Mouse (Mus musculus) neural tube, embryonic 11.5 days (tissue): ENCODE data around the gene Camk2g. TPM values are rescaled to one million over a fixed set of nuclear protein-coding genes. Genes with fewer than 3 reads are reported as not detected.
A peak's percentile ranks its signal among the peaks of the same experiment; 100 is the strongest.

Source experiments
- ATAC-seq: fragments of 200-750 bp; cut with Nextera tagmentation; 2 replicates; pipeline ENCODE4 v1.8.0; 2017; ENCODE audit warnings: moderate number of reproducible peaks, mild to moderate bottlenecking, moderate TSS enrichment, moderate library complexity; ENCODE audit not compliant: insufficient read depth, low FRiP score, low TSS enrichment
- DNase-seq: peaks from one replicate; pipeline ENCODE4 v3.0.0-alpha.2; 2015; ENCODE audit warnings: low spot score
- H3K27ac ChIP-seq: fragments of 300-500 bp; sonication (generic); 2 replicates; pipeline ENCODE4 v1.5.1; 2014; ENCODE audit warnings: low read depth, mild to moderate bottlenecking, low read length
- H3K27me3 ChIP-seq: fragments of 300-500 bp; sonication (generic); 2 replicates; pipeline ENCODE4 v1.6.1; 2014; ENCODE audit warnings: mild to moderate bottlenecking, low read length, mixed read lengths; ENCODE audit not compliant: control insufficient read depth, insufficient read depth
- H3K36me3 ChIP-seq: fragments of 300-500 bp; sonication (generic); 2 replicates; pipeline ENCODE4 v1.6.1; 2014; ENCODE audit warnings: mild to moderate bottlenecking, low read length, moderate library complexity, mixed read lengths; ENCODE audit not compliant: control insufficient read depth, insufficient read depth
- H3K4me1 ChIP-seq: fragments of 300-500 bp; sonication (generic); 2 replicates; pipeline ENCODE4 v1.6.1; 2014; ENCODE audit warnings: low read length, mixed read lengths; ENCODE audit not compliant: control insufficient read depth, insufficient read depth
- H3K4me2 ChIP-seq: fragments of 300-500 bp; sonication (generic); 2 replicates; pipeline ENCODE4 v1.6.1; 2014; ENCODE audit warnings: low read depth, mild to moderate bottlenecking, moderate library complexity
- H3K4me3 ChIP-seq: fragments of 300-500 bp; sonication (generic); 2 replicates; pipeline ENCODE4 v1.5.1; 2014; ENCODE audit warnings: low read depth, low read length
- H3K9ac ChIP-seq: fragments of 300-500 bp; sonication (generic); 2 replicates; pipeline ENCODE4 v1.6.1; 2014; ENCODE audit warnings: mild to moderate bottlenecking, low read length
- H3K9me3 ChIP-seq: fragments of 300-500 bp; sonication (generic); 2 replicates; pipeline ENCODE4 v1.6.1; 2016; ENCODE audit warnings: low read length; ENCODE audit not compliant: control insufficient read depth
- WGBS: fragments of 180-500 bp; shearing (Covaris S2); extraction: QIAGEN DNeasy Blood & Tissue Kit; methylation state at CpG from one replicate; pipeline ENCODE4 v1.1.7; 2014; 5-methylcytosine and 5-hydroxymethylcytosine counted together
- polyA plus RNA-seq: library from polyadenylated mRNA; unstranded; fragments of >200 nt; fragmentation: Nextera tagmentation; extraction: Ambion mirVana; gene quantifications from 2 replicates; pipeline ENCODE4 v1.2.1, GENCODE M21; 2014

Gene Camk2g
- polyA plus RNA-seq, 1 experiment from 2014 or later: 56.5 TPM

- H3K9ac ChIP-seq: no peak overlapping the region
- ATAC-seq (0 out of 2 replicates have a peak, but pooled peaks have one; percentile 16), DNase-seq (no peak)
- no peak overlapping the region for H3K4me3 ChIP-seq
- H3K27ac ChIP-seq: no peak overlapping the region
- no peaks in the 10 kb centered on the region for H3K9me3 ChIP-seq
- H3K4me1 ChIP-seq: no peaks in the 10 kb centered on the region
- no peaks in the 10 kb centered on the region for H3K27me3 ChIP-seq
- 43% methylated on average over 2 of the region's 2 CpGs for WGBS
- no peaks in the 10 kb centered on the region for H3K36me3 ChIP-seq
- no peak overlapping the region for H3K4me2 ChIP-seq
Measured at GRCm38 (mm10) chr14:20802926-20803605, 9.2 kb upstream of the Camk2g start.

GRCm38 (mm10) chr14:20798761-20799160, 4.9 kb upstream of the Camk2g start:
- no peak overlapping the region for H3K4me3 ChIP-seq
- H3K36me3 ChIP-seq: no peaks in the 10 kb centered on the region
- H3K9ac ChIP-seq: no peak overlapping the region
- DNase-seq (peak; percentile 83), ATAC-seq (no peak)
- no peak overlapping the region for H3K4me2 ChIP-seq
- 10% methylated on average over 7 of the region's 7 CpGs for WGBS
- H3K27me3 ChIP-seq: no peaks in the 10 kb centered on the region
- no peak overlapping the region for H3K27ac ChIP-seq
- peaks cover 12% of the 10 kb centered on the region for H3K4me1 ChIP-seq
- H3K9me3 ChIP-seq: no peaks in the 10 kb centered on the region

GRCm38 (mm10) chr14:20798300-20798699, 4.4 kb upstream of the Camk2g start:
- Histone ChIP-seq H3K27me3 (no peaks in the 10 kb centered on the region), H3K4me3 (no peak overlapping the region), H3K27ac (no peak overlapping the region), H3K9me3 (no peaks in the 10 kb centered on the region), H3K36me3 (no peaks in the 10 kb centered on the region), H3K4me1 (peaks cover 12% of the 10 kb centered on the region), H3K4me2 (no peak overlapping the region), H3K9ac (no peak overlapping the region)
- 90% methylated on average over 6 of the region's 6 CpGs for WGBS
- ATAC-seq (no peak), DNase-seq (no peak)

- no peak overlapping the region for H3K4me3 ChIP-seq
- no peak overlapping the region for H3K27ac ChIP-seq
- ATAC-seq (no peak), DNase-seq (no peak)
- no peaks in the 10 kb centered on the region for H3K36me3 ChIP-seq
- H3K9me3 ChIP-seq: no peaks in the 10 kb centered on the region
- no peak overlapping the region for H3K9ac ChIP-seq
- no peaks in the 10 kb centered on the region for H3K27me3 ChIP-seq
- peaks cover 18% of the 10 kb centered on the region for H3K4me1 ChIP-seq
- WGBS: 40% methylated on average over 8 of the region's 8 CpGs
- no peak overlapping the region for H3K4me2 ChIP-seq
Measured at GRCm38 (mm10) chr14:20796643-20797042, 2.8 kb upstream of the Camk2g start.

- H3K27ac ChIP-seq: no peak overlapping the region
- peaks cover 2% of the 10 kb centered on the region; the same call in 1 of the 2 replicates for H3K36me3 ChIP-seq
- no peak overlapping the region for H3K4me3 ChIP-seq
- H3K4me1 ChIP-seq: peaks cover 18% of the 10 kb centered on the region
- ATAC-seq (no peak), DNase-seq (no peak)
- H3K27me3 ChIP-seq: no peaks in the 10 kb centered on the region
- no peaks in the 10 kb centered on the region for H3K9me3 ChIP-seq
- H3K9ac ChIP-seq: no peak overlapping the region
- no peak overlapping the region for H3K4me2 ChIP-seq
- 68% methylated on average over 8 of the region's 8 CpGs for WGBS
Measured at GRCm38 (mm10) chr14:20796170-20796569, 2.3 kb upstream of the Camk2g start.

- H3K9ac ChIP-seq: no peak overlapping the region
- no peak overlapping the region for H3K27ac ChIP-seq
- DNase-seq (no peak), ATAC-seq (no peak)
- no peaks in the 10 kb centered on the region for H3K9me3 ChIP-seq
- H3K4me2 ChIP-seq: no peak overlapping the region
- no peaks in the 10 kb centered on the region for H3K27me3 ChIP-seq
- no peak overlapping the region for H3K4me3 ChIP-seq
- H3K36me3 ChIP-seq: peaks cover 4% of the 10 kb centered on the region; the same call in 1 of the 2 replicates
- 38% methylated on average over 7 of the region's 9 CpGs for WGBS
- H3K4me1 ChIP-seq: peaks cover 18% of the 10 kb centered on the region
Measured at GRCm38 (mm10) chr14:20795423-20796152, 1.7 kb upstream of the Camk2g start.

- Histone ChIP-seq H3K9ac (peak overlapping the region; percentile 81), H3K4me1 (peaks cover 18% of the 10 kb centered on the region)
- WGBS: 6% methylated on average over 9 of the region's 9 CpGs
Measured at GRCm38 (mm10) chr14:20794589-20794988, 701 bp upstream of the Camk2g start.

GRCm38 (mm10) chr14:20792922-20793757, 748 bp downstream of the Camk2g start:
- Histone ChIP-seq H3K4me1 (peaks cover 18% of the 10 kb centered on the region), H3K36me3 (peaks cover 13% of the 10 kb centered on the region), H3K9ac (peak overlapping the region; percentile 81), H3K27ac (peak overlapping the region; percentile 83), H3K9me3 (no peaks in the 10 kb centered on the region), H3K27me3 (no peaks in the 10 kb centered on the region), H3K4me3 (peak overlapping the region; percentile 92), H3K4me2 (peak overlapping the region; percentile 82)
- ATAC-seq: peak; percentile 71
- DNase-seq: peak; percentile 77
- under 1% methylated on average over 43 of the region's 57 CpGs for WGBS

More at GRCm38 (mm10) chr14:20794589-20794988, 701 bp upstream of the Camk2g start:
- Histone ChIP-seq H3K27ac (no peak overlapping the region), H3K36me3 (peaks cover 10% of the 10 kb centered on the region), H3K4me3 (peak overlapping the region; percentile 92), H3K27me3 (no peaks in the 10 kb centered on the region), H3K9me3 (no peaks in the 10 kb centered on the region), H3K4me2 (peak overlapping the region; percentile 82)
- DNase-seq (no peak), ATAC-seq (no peak)
